Mouse (Mus musculus) midbrain, postnatal 0 days (tissue): ENCODE results near the gene Hipk2. TPM values are rescaled to one million over a fixed set of nuclear protein-coding genes. Genes with fewer than 3 reads are reported as not detected.

Experiments used
- ATAC-seq: fragments of 200-750 bp; cut with Nextera tagmentation; 2 replicates; pipeline ENCODE4 v1.8.0; 2017; ENCODE audit warnings: moderate number of reproducible peaks, mild to moderate bottlenecking, moderate TSS enrichment, moderate library complexity; ENCODE audit not compliant: low FRiP score
- DNase-seq: peaks from one replicate; pipeline ENCODE4 v3.0.0-alpha.2; 2015; ENCODE audit warnings: low spot score
- H3K27ac ChIP-seq: fragments of 300-500 bp; sonication (generic); 2 replicates; pipeline ENCODE4 v1.5.1; 2014; ENCODE audit warnings: low read depth, mild to moderate bottlenecking, low read length, mixed read lengths
- H3K27me3 ChIP-seq: fragments of 300-500 bp; sonication (generic); 2 replicates; pipeline ENCODE4 v1.6.1; 2014; ENCODE audit warnings: low read length, control low read depth, mixed read lengths; ENCODE audit not compliant: insufficient read depth
- H3K36me3 ChIP-seq: fragments of 300-500 bp; sonication (generic); 2 replicates; pipeline ENCODE4 v1.6.1; 2014; ENCODE audit warnings: low read length, control low read depth, mixed read lengths; ENCODE audit not compliant: insufficient read depth
- H3K4me1 ChIP-seq: fragments of 300-500 bp; sonication (generic); 2 replicates; pipeline ENCODE4 v1.6.1; 2014; ENCODE audit warnings: mild to moderate bottlenecking, control low read depth, antibody characterized with exemption, low read length, mixed read lengths; ENCODE audit not compliant: insufficient read depth
- H3K4me2 ChIP-seq: fragments of 300-500 bp; sonication (generic); 2 replicates; pipeline ENCODE4 v1.6.1; 2014; ENCODE audit warnings: low read depth, mild to moderate bottlenecking, low read length, mixed read lengths; ENCODE audit not compliant: poor library complexity, severe bottlenecking
- H3K4me3 ChIP-seq: fragments of 300-500 bp; sonication (generic); 2 replicates; pipeline ENCODE4 v1.5.1; 2014; ENCODE audit warnings: low read depth, mild to moderate bottlenecking, low read length, moderate library complexity
- H3K9ac ChIP-seq: fragments of 300-500 bp; sonication (generic); replicated peaks from 2 replicates; pipeline ENCODE4 v1.6.1; 2014; ENCODE audit warnings: mild to moderate bottlenecking, low read length, moderate library complexity, mixed read lengths; ENCODE audit not compliant: poor library complexity, severe bottlenecking
- H3K9me3 ChIP-seq: fragments of 300-500 bp; sonication (generic); 2 replicates; pipeline ENCODE4 v1.6.1; 2016; ENCODE audit warnings: low read length, control low read depth
- CTCF ChIP-seq: IDR thresholded peaks from 2 replicates; pipeline ENCODE4 v1.5.1; 2016; ENCODE audit warnings: antibody characterized with exemption, mild to moderate bottlenecking
- WGBS: fragments of 180-500 bp; shearing (Covaris S2); extraction: QIAGEN DNeasy Blood & Tissue Kit; methylation state at CpG from one replicate; pipeline ENCODE4 v1.1.7; 2014; 5-methylcytosine and 5-hydroxymethylcytosine counted together
- polyA plus RNA-seq: library from polyadenylated mRNA; unstranded; fragments of >200 nt; fragmentation: Nextera tagmentation; extraction: Ambion mirVana; gene quantifications from 2 replicates; pipeline ENCODE4 v1.2.1, GENCODE M21; 2015
- total RNA-seq: library from RNA; depleted of rRNA; stranded (reverse); fragments of >200 nt; gene quantifications from 2 replicates; pipeline ENCODE4 v1.2.3, GENCODE M21; 2014

Hipk2 gene
- total and polyA plus RNA-seq, 2 experiments from 2014 or later = 24.3 to 71.0 TPM

- ATAC-seq (no peak), DNase-seq (no peak)
- H3K4me1 ChIP-seq = no peaks in the 10 kb centered on the region; the same call in 1 of the 2 replicates
- 96% methylated on average over 7 of the region's 7 CpGs for WGBS
- H3K27ac ChIP-seq = no peak overlapping the region
- no peaks in the 10 kb centered on the region for H3K27me3 ChIP-seq
- no peak overlapping the region for H3K9ac ChIP-seq
- H3K4me3 ChIP-seq = no peak overlapping the region
- TF ChIP-seq CTCF = no peak
- no peaks in the 10 kb centered on the region for H3K9me3 ChIP-seq
- peaks cover 26% of the 10 kb centered on the region for H3K36me3 ChIP-seq
- H3K4me2 ChIP-seq = no peak overlapping the region
These were observed 132.6 kb downstream of the Hipk2 start for GRCm38 (mm10) chr6:38743351-38743750.

- Histone ChIP-seq H3K27ac (no peak overlapping the region), H3K9me3 (no peaks in the 10 kb centered on the region), H3K4me1 (no peaks in the 10 kb centered on the region; the same call in 1 of the 2 replicates), H3K4me2 (no peak overlapping the region), H3K4me3 (no peak overlapping the region), H3K36me3 (peaks cover 27% of the 10 kb centered on the region), H3K27me3 (no peaks in the 10 kb centered on the region), H3K9ac (no peak overlapping the region)
- ATAC-seq (no peak), DNase-seq (no peak)
- WGBS = 99% methylated on average over 3 of the region's 3 CpGs
- TF ChIP-seq CTCF = no peak
These were observed 133.5 kb downstream of the Hipk2 start for GRCm38 (mm10) chr6:38742441-38742840.

- WGBS = 99% methylated on average over 3 of the region's 3 CpGs
- H3K36me3 ChIP-seq = peaks cover 31% of the 10 kb centered on the region
- no peaks in the 10 kb centered on the region for H3K27me3 ChIP-seq
- no peak overlapping the region for H3K9ac ChIP-seq
- no peak overlapping the region for H3K27ac ChIP-seq
- ATAC-seq = no peak
- H3K4me1 ChIP-seq = no peaks in the 10 kb centered on the region
- H3K4me3 ChIP-seq = no peak overlapping the region
- H3K4me2 ChIP-seq = no peak overlapping the region
- no peaks in the 10 kb centered on the region for H3K9me3 ChIP-seq
- peak; percentile 44 for TF ChIP-seq CTCF
- no peak for DNase-seq
These were observed 134.9 kb downstream of the Hipk2 start for GRCm38 (mm10) chr6:38741024-38741423.

- H3K4me1 ChIP-seq = no peaks in the 10 kb centered on the region
- H3K36me3 ChIP-seq = peaks cover 31% of the 10 kb centered on the region
- H3K9ac ChIP-seq = no peak overlapping the region
- 54% methylated on average over 3 of the region's 3 CpGs for WGBS
- H3K27ac ChIP-seq = no peak overlapping the region
- H3K27me3 ChIP-seq = no peaks in the 10 kb centered on the region
- H3K4me3 ChIP-seq = no peak overlapping the region
- H3K9me3 ChIP-seq = no peaks in the 10 kb centered on the region
- no peak overlapping the region for H3K4me2 ChIP-seq
- no peak for ATAC-seq
- DNase-seq = no peak
- no peak for TF ChIP-seq CTCF
These were observed 136.7 kb downstream of the Hipk2 start for GRCm38 (mm10) chr6:38739266-38739665.

- peak; percentile 44 for TF ChIP-seq CTCF
- H3K4me2 ChIP-seq = no peak overlapping the region
- H3K4me3 ChIP-seq = no peak overlapping the region
- no peak for DNase-seq
- no peaks in the 10 kb centered on the region for H3K9me3 ChIP-seq
- WGBS = 54% methylated on average over 2 of the region's 2 CpGs
- no peak for ATAC-seq
- no peak overlapping the region for H3K27ac ChIP-seq
- H3K27me3 ChIP-seq = no peaks in the 10 kb centered on the region
- peaks cover 29% of the 10 kb centered on the region for H3K36me3 ChIP-seq
- no peak overlapping the region for H3K9ac ChIP-seq
- no peaks in the 10 kb centered on the region for H3K4me1 ChIP-seq
These were observed 138.2 kb downstream of the Hipk2 start for GRCm38 (mm10) chr6:38737763-38738162.

- peak; percentile 82 for ATAC-seq
- Histone ChIP-seq H3K4me2 (no peak overlapping the region), H3K9me3 (no peaks in the 10 kb centered on the region), H3K4me1 (no peaks in the 10 kb centered on the region), H3K27ac (no peak overlapping the region), H3K9ac (no peak overlapping the region), H3K36me3 (peaks cover 23% of the 10 kb centered on the region), H3K27me3 (no peaks in the 10 kb centered on the region), H3K4me3 (no peak overlapping the region)
- peak; percentile 97 for TF ChIP-seq CTCF
- WGBS = 24% methylated on average over 4 of the region's 4 CpGs
- DNase-seq = peak; percentile 85
These were observed 139.7 kb downstream of the Hipk2 start for GRCm38 (mm10) chr6:38736240-38736639.
